Mouse (Mus musculus): Measurements from ENCODE around the gene Nubp2. TPM values are rescaled to one million over a fixed set of nuclear protein-coding genes. Genes with fewer than 3 reads are reported as not detected.
A peak's percentile ranks its signal among the peaks of the same experiment; 100 is the strongest.

Gene Nubp2
- total and polyA plus RNA-seq, 2 experiments from 2014 or later, result 52.7 to 65.0 TPM

GRCm38 (mm10) chr17:24861785-24862184 is 24.4 kb downstream of the Nubp2 start:
- TF ChIP-seq CTCF (IDR thresholded peaks at IDR 0.05; ENCODE audit: low read depth), result no peak
- Histone ChIP-seq H3K27ac (no peak overlapping the region), H3K9ac (replicated peaks; ENCODE audit: low read length) (no peak overlapping the region), H3K36me3 (ENCODE audit: insufficient read depth, low read length) (peaks cover 47% of the 10 kb centered on the region), H3K9me3 (ENCODE audit: low read length) (no peaks in the 10 kb centered on the region), H3K4me3 (ENCODE audit: low read length) (no peak overlapping the region), H3K4me1 (ENCODE audit: insufficient read depth, low read length) (no peaks in the 10 kb centered on the region), H3K4me2 (ENCODE audit: low read depth, low read length) (no peak overlapping the region), H3K27me3 (ENCODE audit: insufficient read depth, low read length) (no peaks in the 10 kb centered on the region)
- whole genome bisulfite sequencing, result 98% methylated on average over 3 of the region's 3 CpGs
- DNase-seq (ENCODE audit: low spot score) (no peak), ATAC-seq (no peak)

- 98% methylated on average over 8 of the region's 8 CpGs for WGBS
- peaks cover 43% of the 10 kb centered on the region for H3K36me3 ChIP-seq (ENCODE audit: insufficient read depth, low read length)
- TF ChIP-seq CTCF (IDR thresholded peaks at IDR 0.05; ENCODE audit: low read depth), result no peak
- H3K4me3 ChIP-seq (ENCODE audit: low read length), result no peak overlapping the region
- H3K4me2 ChIP-seq (ENCODE audit: low read depth, low read length), result no peak overlapping the region
- no peaks in the 10 kb centered on the region for H3K4me1 ChIP-seq (ENCODE audit: insufficient read depth, low read length)
- H3K9me3 ChIP-seq (ENCODE audit: low read length), result no peaks in the 10 kb centered on the region
- no peak for DNase-seq (ENCODE audit: low spot score)
- H3K27me3 ChIP-seq (ENCODE audit: insufficient read depth, low read length), result no peaks in the 10 kb centered on the region
- ATAC-seq, result no peak
- H3K9ac ChIP-seq (replicated peaks; ENCODE audit: low read length), result no peak overlapping the region
- no peak overlapping the region for H3K27ac ChIP-seq
Observed at GRCm38 (mm10) chr17:24860076-24860475, 26.1 kb downstream of the Nubp2 start.

GRCm38 (mm10) chr17:24858967-24859366 is 27.2 kb downstream of the Nubp2 start:
- no peak overlapping the region for H3K9ac ChIP-seq (replicated peaks; ENCODE audit: low read length)
- TF ChIP-seq CTCF (IDR thresholded peaks at IDR 0.05; ENCODE audit: low read depth), result no peak
- DNase-seq (ENCODE audit: low spot score) (peak; percentile 53), ATAC-seq (peak; percentile 45; the same call in 1 of the 2 replicates)
- H3K4me2 ChIP-seq (ENCODE audit: low read depth, low read length), result no peak overlapping the region
- H3K9me3 ChIP-seq (ENCODE audit: low read length), result no peaks in the 10 kb centered on the region
- H3K36me3 ChIP-seq (ENCODE audit: insufficient read depth, low read length), result peaks cover 35% of the 10 kb centered on the region
- 74% methylated on average over 6 of the region's 6 CpGs for WGBS
- no peak overlapping the region for H3K27ac ChIP-seq
- H3K4me1 ChIP-seq (ENCODE audit: insufficient read depth, low read length), result no peaks in the 10 kb centered on the region
- H3K27me3 ChIP-seq (ENCODE audit: insufficient read depth, low read length), result no peaks in the 10 kb centered on the region
- H3K4me3 ChIP-seq (ENCODE audit: low read length), result no peak overlapping the region

- H3K4me1 ChIP-seq (ENCODE audit: insufficient read depth, low read length), result no peaks in the 10 kb centered on the region
- WGBS, result 79% methylated on average over 8 of the region's 8 CpGs
- H3K9ac ChIP-seq (replicated peaks; ENCODE audit: low read length), result no peak overlapping the region
- no peak overlapping the region for H3K27ac ChIP-seq
- H3K4me2 ChIP-seq (ENCODE audit: low read depth, low read length), result no peak overlapping the region
- H3K27me3 ChIP-seq (ENCODE audit: insufficient read depth, low read length), result no peaks in the 10 kb centered on the region
- H3K4me3 ChIP-seq (ENCODE audit: low read length), result no peak overlapping the region
- H3K9me3 ChIP-seq (ENCODE audit: low read length), result no peaks in the 10 kb centered on the region
- ATAC-seq, result no peak
- no peak for TF ChIP-seq CTCF (IDR thresholded peaks at IDR 0.05; ENCODE audit: low read depth)
- peaks cover 34% of the 10 kb centered on the region for H3K36me3 ChIP-seq (ENCODE audit: insufficient read depth, low read length)
- no peak for DNase-seq (ENCODE audit: low spot score)
Observed at GRCm38 (mm10) chr17:24857831-24858470, 28.2 kb downstream of the Nubp2 start.

GRCm38 (mm10) chr17:24856589-24856988 is 29.6 kb downstream of the Nubp2 start:
- WGBS, result 90% methylated on average over 13 of the region's 13 CpGs
- H3K4me1 ChIP-seq (ENCODE audit: insufficient read depth, low read length), result no peaks in the 10 kb centered on the region; the same call in 1 of the 2 replicates
- peaks cover 27% of the 10 kb centered on the region for H3K36me3 ChIP-seq (ENCODE audit: insufficient read depth, low read length)
- no peak overlapping the region for H3K27ac ChIP-seq
- no peak overlapping the region for H3K9ac ChIP-seq (replicated peaks; ENCODE audit: low read length)
- no peaks in the 10 kb centered on the region for H3K27me3 ChIP-seq (ENCODE audit: insufficient read depth, low read length)
- ATAC-seq (no peak), DNase-seq (ENCODE audit: low spot score) (no peak)
- no peak for TF ChIP-seq CTCF (IDR thresholded peaks at IDR 0.05; ENCODE audit: low read depth)
- no peak overlapping the region for H3K4me2 ChIP-seq (ENCODE audit: low read depth, low read length)
- H3K4me3 ChIP-seq (ENCODE audit: low read length), result no peak overlapping the region
- no peaks in the 10 kb centered on the region for H3K9me3 ChIP-seq (ENCODE audit: low read length)

GRCm38 (mm10) chr17:24855838-24856464 is 30.2 kb downstream of the Nubp2 start:
- WGBS, result 81% methylated on average over 3 of the region's 3 CpGs
- peaks cover 20% of the 10 kb centered on the region for H3K36me3 ChIP-seq (ENCODE audit: insufficient read depth, low read length)

More at GRCm38 (mm10) chr17:24855838-24856464, 30.2 kb downstream of the Nubp2 start:
- Histone ChIP-seq H3K9me3 (ENCODE audit: low read length) (no peaks in the 10 kb centered on the region), H3K4me2 (ENCODE audit: low read depth, low read length) (no peak overlapping the region), H3K27me3 (ENCODE audit: insufficient read depth, low read length) (no peaks in the 10 kb centered on the region), H3K9ac (replicated peaks; ENCODE audit: low read length) (no peak overlapping the region), H3K27ac (no peak overlapping the region), H3K4me3 (ENCODE audit: low read length) (no peak overlapping the region), H3K4me1 (ENCODE audit: insufficient read depth, low read length) (peaks cover 3% of the 10 kb centered on the region; the same call in 1 of the 2 replicates)
- ATAC-seq (no peak), DNase-seq (ENCODE audit: low spot score) (no peak)
- TF ChIP-seq CTCF (IDR thresholded peaks at IDR 0.05; ENCODE audit: low read depth), result no peak
